Mouse (Mus musculus) heart, postnatal 0 days (tissue): ENCODE results near the gene Hist1h2bb.

Experiments
- CTCF ChIP-seq: IDR thresholded peaks from 2 replicates; pipeline ENCODE4 v1.5.1; 2016; ENCODE audit warnings: antibody characterized with exemption, control low read depth, low read depth
- EP300 ChIP-seq: IDR thresholded peaks from 2 replicates; pipeline ENCODE4 v1.6.1; 2016; ENCODE audit warnings: antibody characterized with exemption, low read depth

- TF ChIP-seq CTCF (no peak), EP300 (no peak)
Observed at GRCm38 (mm10) chr13:23778339-23778738, 31.8 kb downstream of the Hist1h2bb start.
